Mouse (Mus musculus) cerebellum, postnatal 25 days (tissue): ENCODE results near the gene Bach1.

Experiments used
- DNase-seq, 2 experiments: peaks; one replicate each; pipeline ENCODE4 v3.0.0; 2021; ENCODE audit warnings: mixed read lengths in 2 of 2

Gene Bach1

DNA sequence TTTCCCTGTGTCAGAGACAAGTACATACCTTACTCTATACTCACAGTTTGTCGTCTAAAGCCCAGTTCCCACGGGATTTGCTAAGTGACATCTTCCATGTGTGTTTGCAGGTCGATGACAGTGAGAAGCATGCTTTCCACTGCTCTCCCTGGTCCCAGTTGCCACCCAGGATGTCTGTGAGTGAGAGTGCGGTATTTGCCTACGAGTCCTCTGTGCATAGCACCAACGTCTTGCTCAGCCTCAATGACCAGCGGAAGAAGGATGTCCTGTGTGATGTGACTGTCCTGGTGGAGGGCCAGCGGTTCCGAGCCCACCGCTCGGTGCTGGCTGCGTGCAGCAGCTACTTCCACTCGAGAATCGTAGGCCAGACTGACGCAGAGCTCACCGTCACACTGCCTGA lies 16.5 kb downstream of the Bach1 start:
- DNase-seq: no peak

DNA sequence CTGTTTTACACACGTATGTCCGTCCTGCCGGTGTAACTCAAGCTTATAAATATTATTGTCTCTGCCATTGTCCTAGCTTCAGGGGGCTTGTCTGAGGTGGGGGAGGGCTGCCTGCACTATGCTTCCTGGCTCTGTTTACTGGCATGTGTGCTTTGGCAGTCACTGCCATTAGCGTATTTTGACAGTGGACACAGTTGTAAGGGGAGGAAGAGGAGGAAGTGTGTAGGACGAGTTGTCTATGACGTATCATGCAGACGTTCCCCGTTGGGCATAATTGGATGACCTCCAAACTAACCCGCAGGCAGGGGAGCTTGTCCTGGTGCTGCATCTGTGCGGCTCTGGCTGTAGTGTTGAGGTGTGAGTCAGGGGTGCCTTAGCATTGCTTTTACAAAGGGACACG lies 17.5 kb downstream of the Bach1 start:
- no peak for DNase-seq

- DNase-seq: no peak
These were observed 18.4 kb downstream of the Bach1 start for GRCm38 (mm10) chr16:87717046-87717660.

GRCm38 (mm10) chr16:87719071-87719470 lies 20.3 kb downstream of the Bach1 start:
- no peak for DNase-seq

GRCm38 (mm10) chr16:87719688-87720283 lies 21.0 kb downstream of the Bach1 start:
- DNase-seq: peak; percentile 48

DNA sequence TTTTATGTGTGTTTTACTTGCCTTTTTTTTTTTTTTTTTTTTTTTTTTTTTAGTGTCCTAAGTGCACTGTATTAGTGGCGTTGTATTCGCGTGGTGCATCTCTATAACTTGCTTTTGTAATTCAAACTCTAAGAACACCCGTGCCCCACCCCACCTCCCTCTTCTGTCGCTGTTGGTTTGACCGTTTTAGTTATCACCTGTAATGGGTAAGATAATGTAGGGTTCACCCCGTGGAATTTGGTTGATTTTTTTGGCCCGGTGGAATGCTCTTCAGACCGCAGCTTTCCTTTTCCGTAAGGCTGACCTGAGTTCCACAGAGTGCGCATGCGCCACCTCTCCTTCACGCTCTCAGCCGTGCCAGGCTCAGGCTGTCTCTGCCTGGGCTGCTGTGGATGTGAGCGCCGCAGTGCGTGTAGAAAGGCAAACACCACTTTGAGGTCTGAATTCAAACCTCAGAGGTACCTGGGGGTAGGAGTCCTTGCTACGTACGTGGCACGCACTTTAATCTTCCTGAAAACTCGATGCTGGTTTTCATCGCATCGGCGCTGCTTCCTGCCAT lies 22.2 kb downstream of the Bach1 start:
- no peak for DNase-seq

GRCm38 (mm10) chr16:87722857-87723256 lies 24.1 kb downstream of the Bach1 start:
- peak; percentile 37 to 41 for DNase-seq

GRCm38 (mm10) chr16:87723479-87723878 lies 24.7 kb downstream of the Bach1 start:
- no peak for DNase-seq

GRCm38 (mm10) chr16:87724826-87725225 lies 26.1 kb downstream of the Bach1 start:
- DNase-seq: no peak

- DNase-seq: no peak
These were observed 26.5 kb downstream of the Bach1 start for GRCm38 (mm10) chr16:87725241-87725640.

- DNase-seq: peak; percentile 42 to 45
These were observed 27.2 kb downstream of the Bach1 start for GRCm38 (mm10) chr16:87725963-87726362.

DNA sequence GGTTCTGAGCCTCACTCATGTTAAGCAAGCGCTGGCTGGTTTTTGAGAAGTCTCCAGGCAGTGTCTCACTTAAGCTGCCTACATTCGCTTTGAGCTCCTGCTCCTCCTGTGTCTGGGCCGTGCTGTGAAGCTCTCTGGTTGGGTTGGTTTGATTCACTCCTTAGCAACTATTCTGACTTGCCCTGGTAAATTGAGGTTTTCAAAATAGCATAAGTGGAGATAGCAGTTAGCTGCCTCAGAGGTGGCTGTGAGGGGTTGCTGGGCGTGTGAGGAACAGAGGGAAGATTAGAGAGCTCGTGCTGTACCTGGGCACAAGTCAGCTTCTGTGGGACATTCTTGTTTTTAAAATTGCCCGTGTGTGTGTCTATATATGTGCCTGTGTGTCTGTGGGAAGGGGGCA lies 27.6 kb downstream of the Bach1 start:
- DNase-seq: no peak

DNA sequence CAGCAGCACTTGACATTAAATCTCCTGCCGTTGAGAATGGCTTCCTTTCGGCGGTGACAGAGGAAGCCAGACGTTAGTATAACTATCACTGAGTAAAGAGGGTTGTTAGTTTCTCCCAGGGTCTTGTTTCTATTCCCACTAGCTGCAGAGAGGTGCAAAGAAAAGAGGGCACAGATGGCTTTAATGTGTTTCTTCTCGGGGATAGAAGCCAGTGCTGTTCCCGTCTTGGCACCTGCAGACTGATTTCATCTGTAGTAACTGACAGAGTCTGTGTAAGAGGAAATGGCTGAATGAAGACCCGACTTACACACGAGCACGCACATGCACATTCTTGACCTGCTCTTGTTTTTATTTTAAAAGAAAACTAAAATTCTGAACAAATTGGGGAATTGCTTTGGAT lies 28.5 kb downstream of the Bach1 start:
- DNase-seq: no peak

- DNase-seq: no peak
These were observed 29.2 kb downstream of the Bach1 start for GRCm38 (mm10) chr16:87727918-87728317.

DNA sequence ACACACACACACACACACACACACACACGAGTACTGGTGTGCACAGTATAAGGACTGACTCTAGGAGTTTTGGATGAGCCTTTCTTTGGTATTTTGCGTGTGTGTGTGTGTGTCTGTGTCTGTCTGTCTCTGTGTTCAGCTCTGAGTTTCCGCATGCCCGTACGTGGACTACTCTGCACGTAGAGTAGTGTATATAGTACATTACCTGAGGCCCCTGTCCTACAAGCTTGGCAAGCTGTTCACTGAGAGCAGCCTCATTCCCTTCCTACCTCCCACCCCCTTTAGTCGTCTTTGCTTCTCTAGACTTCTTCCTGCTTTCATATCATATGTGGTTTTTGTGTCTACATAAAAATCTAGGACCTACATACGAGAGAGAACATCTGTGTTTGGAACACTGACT lies 30.0 kb downstream of the Bach1 start:
- no peak for DNase-seq

GRCm38 (mm10) chr16:87729469-87729868 lies 30.7 kb downstream of the Bach1 start:
- DNase-seq: no peak

- no peak for DNase-seq
These were observed 36.2 kb downstream of the Bach1 start for GRCm38 (mm10) chr16:87734868-87735381.

DNA sequence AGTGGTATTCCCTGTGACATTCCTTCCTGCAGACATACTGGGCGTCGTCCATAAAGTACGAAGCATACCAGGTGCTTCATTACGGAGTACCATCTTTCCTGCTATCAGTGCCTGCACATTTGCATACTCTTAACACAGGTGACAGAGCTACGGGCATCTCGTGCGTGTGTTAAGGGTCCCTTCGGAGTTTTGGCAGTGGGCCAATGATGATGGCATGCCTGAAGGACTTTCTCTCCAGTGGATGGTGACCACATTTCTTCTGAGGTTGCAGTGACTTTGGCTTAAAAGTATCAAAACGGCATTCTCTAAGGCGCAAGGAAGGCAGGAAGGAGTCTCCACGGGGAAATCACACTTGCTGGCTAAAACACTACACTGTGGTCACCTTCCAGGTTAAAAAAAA lies 37.4 kb downstream of the Bach1 start:
- DNase-seq: no peak

GRCm38 (mm10) chr16:87737296-87737695 lies 38.6 kb downstream of the Bach1 start:
- no peak for DNase-seq

DNA sequence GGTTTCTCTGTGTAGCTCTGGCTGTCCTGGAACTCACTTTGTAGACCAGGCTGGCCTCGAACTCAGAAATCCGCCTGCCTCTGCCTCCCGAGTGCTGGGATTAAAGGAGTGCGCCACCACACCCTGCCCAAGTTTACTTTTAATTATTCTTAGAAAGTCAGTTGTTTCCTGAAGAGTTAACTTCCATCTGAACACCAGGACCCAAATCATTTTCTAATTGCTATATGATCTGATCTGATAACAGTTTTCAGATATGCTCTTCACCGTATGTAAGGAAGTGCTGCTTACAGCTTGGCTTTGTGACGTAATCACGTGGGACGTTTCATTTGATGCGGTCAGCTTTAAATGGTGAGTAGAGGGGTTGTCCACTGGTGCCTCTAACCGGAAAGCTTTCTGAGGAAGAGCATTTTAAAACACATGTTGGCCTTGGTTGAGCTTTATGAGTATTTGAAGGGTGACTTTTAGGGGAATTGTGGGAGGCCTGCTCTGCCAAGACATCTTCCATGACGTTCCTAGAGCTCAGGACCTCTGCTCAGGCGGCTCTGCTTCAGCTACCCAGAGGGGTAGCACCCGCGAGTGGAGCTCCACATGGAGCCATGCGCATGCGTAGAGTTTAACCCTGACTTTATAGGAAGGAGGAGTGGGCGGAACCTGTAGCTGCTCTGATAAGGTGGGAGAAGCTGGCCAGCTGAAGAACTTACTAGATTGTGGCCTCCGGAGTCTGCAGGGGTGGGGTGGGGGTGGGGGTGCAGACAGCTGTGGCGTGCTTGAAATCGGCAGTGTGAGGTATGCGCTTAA lies 39.3 kb downstream of the Bach1 start:
- no peak for DNase-seq

DNA sequence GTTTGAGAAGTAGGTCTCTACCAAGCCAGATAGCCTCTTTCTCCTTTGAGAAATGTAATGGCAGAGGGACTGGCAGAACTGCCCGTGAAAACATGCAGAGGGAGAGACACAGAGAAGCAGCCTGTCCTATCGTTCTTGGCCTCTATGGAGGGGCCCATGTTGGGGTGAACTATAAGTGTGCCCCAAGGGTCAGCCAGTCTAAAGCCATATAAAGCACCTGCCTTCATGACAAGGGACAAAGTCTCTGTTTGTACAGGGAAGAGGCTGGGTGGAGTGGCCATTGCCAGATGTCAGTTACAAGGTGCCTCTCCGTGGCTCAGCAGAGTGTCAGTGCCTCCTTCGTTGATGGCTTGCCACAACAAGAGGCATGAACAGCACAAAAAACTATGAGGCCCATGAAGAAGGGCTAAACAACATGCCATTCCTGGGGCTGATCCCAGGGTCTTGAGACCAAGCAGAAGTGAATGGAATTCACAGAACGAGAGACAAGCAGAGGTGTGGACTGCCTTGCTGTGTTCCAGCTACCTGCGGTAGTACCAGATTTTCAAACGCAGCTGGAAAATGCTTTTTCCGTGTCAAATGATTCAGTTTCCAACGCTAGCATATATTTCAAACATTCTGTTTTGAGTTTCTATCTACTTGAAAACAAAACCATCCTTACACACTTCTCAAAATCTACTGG lies 42.4 kb downstream of the Bach1 start:
- DNase-seq: no peak

- no peak for DNase-seq
These were observed 44.9 kb downstream of the Bach1 start for GRCm38 (mm10) chr16:87743661-87744060.

DNA sequence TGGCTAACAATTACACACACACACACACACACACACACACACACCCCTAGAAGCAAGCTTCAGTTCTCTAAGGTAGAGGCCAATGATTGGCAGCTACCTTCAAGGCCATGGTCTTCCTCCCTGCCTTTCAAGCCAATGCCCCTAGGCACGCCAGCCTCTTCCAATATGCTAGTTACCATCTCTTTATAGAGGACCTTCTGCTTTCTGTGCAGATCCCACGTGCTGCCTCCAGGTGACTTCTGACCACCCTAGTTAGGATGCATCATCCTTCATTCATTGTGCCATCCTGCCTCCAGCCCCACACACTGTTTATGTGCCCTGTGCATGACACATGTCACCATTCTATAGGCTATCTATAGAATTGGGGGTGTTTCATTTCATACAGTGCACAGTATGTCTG lies 45.6 kb downstream of the Bach1 start:
- DNase-seq: no peak
